Mouse (Mus musculus): ENCODE data around the gene Bola1. TPM values are rescaled to one million over a fixed set of nuclear protein-coding genes. Genes with fewer than 3 reads are reported as not detected.
"Not testable (repeated sequence)": the region's sequence is repeated elsewhere in the genome, so short reads cannot be mapped to it uniquely, and the experiment has no call there.

The Bola1 gene
- polyA plus RNA-seq, 1 experiment, result 48.1 TPM

- TF ChIP-seq POLR2A (IDR thresholded peaks at IDR 0.05; ENCODE audit: borderline replicate concordance, extremely low read depth, insufficient read depth, insufficient read length, poor library complexity, severe bottlenecking) (no peak), CTCF (IDR thresholded peaks at IDR 0.05; ENCODE audit: borderline replicate concordance, extremely low read depth, insufficient read depth, insufficient read length) (no peak)
- peak; percentile 43 for DNase-seq (ENCODE audit: low read depth)
Observed at GRCm38 (mm10) chr3:96181510-96182381, 37.8 kb downstream of the Bola1 start.

GRCm38 (mm10) chr3:96180727-96181477 lies 38.6 kb downstream of the Bola1 start, which contains the start of gene Sv2a:
TSS of gene Sv2a (plus strand) at chr3:96181151.
- TF ChIP-seq CTCF (IDR thresholded peaks at IDR 0.05; ENCODE audit: borderline replicate concordance, extremely low read depth, insufficient read depth, insufficient read length) (no peak), POLR2A (IDR thresholded peaks at IDR 0.05; ENCODE audit: borderline replicate concordance, extremely low read depth, insufficient read depth, insufficient read length, poor library complexity, severe bottlenecking) (peak; percentile 29; the same call in 1 of the 2 replicates)
- peak; percentile 83 for DNase-seq (ENCODE audit: low read depth)

GRCm38 (mm10) chr3:96179531-96179930 lies 40.0 kb downstream of the Bola1 start:
- DNase-seq (ENCODE audit: low read depth), result no peak
- TF ChIP-seq CTCF (IDR thresholded peaks at IDR 0.05; ENCODE audit: borderline replicate concordance, extremely low read depth, insufficient read depth, insufficient read length) (no peak), POLR2A (IDR thresholded peaks at IDR 0.05; ENCODE audit: borderline replicate concordance, extremely low read depth, insufficient read depth, insufficient read length, poor library complexity, severe bottlenecking) (no peak)

- TF ChIP-seq CTCF (IDR thresholded peaks at IDR 0.05; ENCODE audit: borderline replicate concordance, extremely low read depth, insufficient read depth, insufficient read length) (no peak), POLR2A (IDR thresholded peaks at IDR 0.05; ENCODE audit: borderline replicate concordance, extremely low read depth, insufficient read depth, insufficient read length, poor library complexity, severe bottlenecking) (no peak)
- DNase-seq (ENCODE audit: low read depth), result no peak
Observed at GRCm38 (mm10) chr3:96178902-96179301, 40.6 kb downstream of the Bola1 start.

- TF ChIP-seq CTCF (IDR thresholded peaks at IDR 0.05; ENCODE audit: borderline replicate concordance, extremely low read depth, insufficient read depth, insufficient read length) (no peak), POLR2A (IDR thresholded peaks at IDR 0.05; ENCODE audit: borderline replicate concordance, extremely low read depth, insufficient read depth, insufficient read length, poor library complexity, severe bottlenecking) (no peak)
- no peak for DNase-seq (ENCODE audit: low read depth)
Observed at GRCm38 (mm10) chr3:96178427-96178826, 41.1 kb downstream of the Bola1 start.

GRCm38 (mm10) chr3:96175251-96175650 lies 44.3 kb downstream of the Bola1 start:
- DNase-seq (ENCODE audit: low read depth), result no peak
- TF ChIP-seq POLR2A (IDR thresholded peaks at IDR 0.05; ENCODE audit: borderline replicate concordance, extremely low read depth, insufficient read depth, insufficient read length, poor library complexity, severe bottlenecking) (no peak), CTCF (IDR thresholded peaks at IDR 0.05; ENCODE audit: borderline replicate concordance, extremely low read depth, insufficient read depth, insufficient read length) (no peak)

- DNase-seq (ENCODE audit: low read depth), result not testable (repeated sequence)
Observed at GRCm38 (mm10) chr3:96174042-96174441, 45.5 kb downstream of the Bola1 start.

- TF ChIP-seq CTCF (IDR thresholded peaks at IDR 0.05; ENCODE audit: borderline replicate concordance, extremely low read depth, insufficient read depth, insufficient read length) (no peak), POLR2A (IDR thresholded peaks at IDR 0.05; ENCODE audit: borderline replicate concordance, extremely low read depth, insufficient read depth, insufficient read length, poor library complexity, severe bottlenecking) (no peak)
- no peak for DNase-seq (ENCODE audit: low read depth)
Observed at GRCm38 (mm10) chr3:96173185-96173584, 46.3 kb downstream of the Bola1 start.

GRCm38 (mm10) chr3:96172197-96173178 lies 47.0 kb downstream of the Bola1 start, which contains the start of gene Sf3b4:
TSS of gene Sf3b4 (plus strand) at chr3:96172332.
- TF ChIP-seq CTCF (IDR thresholded peaks at IDR 0.05; ENCODE audit: borderline replicate concordance, extremely low read depth, insufficient read depth, insufficient read length), result no peak
- TF ChIP-seq POLR2A (IDR thresholded peaks at IDR 0.05; ENCODE audit: borderline replicate concordance, extremely low read depth, insufficient read depth, insufficient read length, poor library complexity, severe bottlenecking), result peak; percentile 78; the same call in 1 of the 2 replicates
- DNase-seq (ENCODE audit: low read depth), result peak; percentile 98

- TF ChIP-seq POLR2A (IDR thresholded peaks at IDR 0.05; ENCODE audit: borderline replicate concordance, extremely low read depth, insufficient read depth, insufficient read length, poor library complexity, severe bottlenecking), result no peak
- no peak for TF ChIP-seq CTCF (IDR thresholded peaks at IDR 0.05; ENCODE audit: borderline replicate concordance, extremely low read depth, insufficient read depth, insufficient read length)
- no peak for DNase-seq (ENCODE audit: low read depth)
Observed at GRCm38 (mm10) chr3:96171583-96172196, 47.8 kb downstream of the Bola1 start.

Data from brain, embryonic 14.5 days (tissue).